Mouse (Mus musculus) layer of hippocampus, postnatal 36 days (tissue): ENCODE measurements around the gene Ric8b. TPM values are rescaled to one million over a fixed set of nuclear protein-coding genes. Genes with fewer than 3 reads are reported as not detected.

Source experiments
- DNase-seq, 2 experiments: peaks; one replicate each; pipeline ENCODE4 v3.0.0; 2022
- total RNA-seq, 2 experiments: library from RNA; stranded (reverse); gene quantifications; 2 replicates each; pipeline ENCODE4 v1.2.3; 2021

Ric8b gene
- total RNA-seq, 2 experiments from 2014 or later, result 41.6 to 42.8 TPM

- DNase-seq, result peak; percentile 21 to 31
Observed at GRCm38 (mm10) chr10:84909021-84909801, 8.2 kb upstream of the Ric8b start.

GRCm38 (mm10) chr10:84910194-84910593 is 7.2 kb upstream of the Ric8b start:
- no peak for DNase-seq

GRCm38 (mm10) chr10:84910758-84911384 is 6.5 kb upstream of the Ric8b start:
- DNase-seq, result no peak

GRCm38 (mm10) chr10:84913148-84913547 is 4.3 kb upstream of the Ric8b start:
- no peak for DNase-seq

- DNase-seq, result no peak
Observed at GRCm38 (mm10) chr10:84915476-84915875, 1.9 kb upstream of the Ric8b start.

GRCm38 (mm10) chr10:84917731-84918095 is 297 bp downstream of the Ric8b start:
- DNase-seq, result peak in 1 of 2 experiments; percentile 48

GRCm38 (mm10) chr10:84926336-84926735 is 8.9 kb downstream of the Ric8b start:
- no peak for DNase-seq

- DNase-seq, result no peak
Observed at GRCm38 (mm10) chr10:84926885-84927284, 9.5 kb downstream of the Ric8b start.

- DNase-seq, result no peak
Observed at GRCm38 (mm10) chr10:84928465-84928864, 11.0 kb downstream of the Ric8b start.

- no peak for DNase-seq
Observed at GRCm38 (mm10) chr10:84935553-84936209, 18.3 kb downstream of the Ric8b start.

- DNase-seq, result no peak
Observed at GRCm38 (mm10) chr10:84936832-84937515, 19.6 kb downstream of the Ric8b start.

- DNase-seq, result no peak
Observed at GRCm38 (mm10) chr10:84938094-84938820, 20.8 kb downstream of the Ric8b start.

GRCm38 (mm10) chr10:84938886-84939285 is 21.5 kb downstream of the Ric8b start:
- DNase-seq, result no peak

GRCm38 (mm10) chr10:84940356-84940755 is 22.9 kb downstream of the Ric8b start:
- DNase-seq, result no peak

GRCm38 (mm10) chr10:84945692-84946091 is 28.3 kb downstream of the Ric8b start:
- no peak for DNase-seq

GRCm38 (mm10) chr10:84948970-84949683 is 31.7 kb downstream of the Ric8b start:
- no peak for DNase-seq

- no peak for DNase-seq
Observed at GRCm38 (mm10) chr10:84949684-84950010, 32.2 kb downstream of the Ric8b start.

- DNase-seq, result no peak
Observed at GRCm38 (mm10) chr10:84950384-84950783, 33.0 kb downstream of the Ric8b start.

GRCm38 (mm10) chr10:84954236-84954635 is 36.8 kb downstream of the Ric8b start:
- no peak for DNase-seq

GRCm38 (mm10) chr10:84956173-84956572 is 38.8 kb downstream of the Ric8b start:
- no peak for DNase-seq

GRCm38 (mm10) chr10:84958597-84958996 is 41.2 kb downstream of the Ric8b start:
- no peak for DNase-seq
